Mouse (Mus musculus) kidney, embryonic 16.5 days (tissue): Measurements from ENCODE around the gene Nelfa. TPM values are rescaled to one million over a fixed set of nuclear protein-coding genes. Genes with fewer than 3 reads are reported as not detected.
"Not testable (repeated sequence)": the region's sequence is repeated elsewhere in the genome, so short reads cannot be mapped to it uniquely, and the experiment has no call there.

Experiments used
- ATAC-seq: fragments of 200-750 bp; cut with Nextera tagmentation; 2 replicates; pipeline ENCODE4 v1.8.0; 2017; ENCODE audit warnings: moderate TSS enrichment; ENCODE audit not compliant: low FRiP score, low TSS enrichment
- H3K27ac ChIP-seq: fragments of 300-500 bp; sonication (generic); 2 replicates; pipeline ENCODE4 v1.5.1; 2014; ENCODE audit warnings: low read length
- H3K27me3 ChIP-seq: fragments of 300-500 bp; sonication (generic); 2 replicates; pipeline ENCODE4 v1.6.1; 2014; ENCODE audit warnings: low read length, control low read depth, mixed read lengths; ENCODE audit not compliant: insufficient read depth
- H3K36me3 ChIP-seq: fragments of 300-500 bp; sonication (generic); 2 replicates; pipeline ENCODE4 v1.6.1; 2014; ENCODE audit warnings: low read length, control low read depth, mixed read lengths; ENCODE audit not compliant: insufficient read depth
- H3K4me1 ChIP-seq: fragments of 300-500 bp; sonication (generic); 2 replicates; pipeline ENCODE4 v1.6.1; 2014; ENCODE audit warnings: low read length, control low read depth, mixed read lengths; ENCODE audit not compliant: insufficient read depth
- H3K4me2 ChIP-seq: fragments of 300-500 bp; sonication (generic); replicated peaks from 2 replicates; pipeline ENCODE4 v1.6.1; 2014; ENCODE audit warnings: low read depth, low read length
- H3K4me3 ChIP-seq: fragments of 300-500 bp; sonication (generic); 2 replicates; pipeline ENCODE4 v1.5.1; 2014; ENCODE audit warnings: mild to moderate bottlenecking, low read length
- H3K9ac ChIP-seq: fragments of 300-500 bp; sonication (generic); replicated peaks from 2 replicates; pipeline ENCODE4 v1.6.1; 2014; ENCODE audit warnings: low read length
- H3K9me3 ChIP-seq: fragments of 300-500 bp; sonication (generic); 2 replicates; pipeline ENCODE4 v1.6.1; 2016; ENCODE audit warnings: low read length, control low read depth
- WGBS: fragments of 180-500 bp; shearing (Covaris S2); extraction: QIAGEN DNeasy Blood & Tissue Kit; methylation state at CpG from one replicate; pipeline ENCODE4 v1.1.7; 2014; 5-methylcytosine and 5-hydroxymethylcytosine counted together
- polyA plus RNA-seq: library from polyadenylated mRNA; unstranded; fragments of >200 nt; fragmentation: Nextera tagmentation; extraction: Ambion mirVana; gene quantifications from 2 replicates; pipeline ENCODE4 v1.2.1, GENCODE M21; 2015

The Nelfa gene
- polyA plus RNA-seq, 1 experiment from 2014 or later: 64.1 TPM

DNA sequence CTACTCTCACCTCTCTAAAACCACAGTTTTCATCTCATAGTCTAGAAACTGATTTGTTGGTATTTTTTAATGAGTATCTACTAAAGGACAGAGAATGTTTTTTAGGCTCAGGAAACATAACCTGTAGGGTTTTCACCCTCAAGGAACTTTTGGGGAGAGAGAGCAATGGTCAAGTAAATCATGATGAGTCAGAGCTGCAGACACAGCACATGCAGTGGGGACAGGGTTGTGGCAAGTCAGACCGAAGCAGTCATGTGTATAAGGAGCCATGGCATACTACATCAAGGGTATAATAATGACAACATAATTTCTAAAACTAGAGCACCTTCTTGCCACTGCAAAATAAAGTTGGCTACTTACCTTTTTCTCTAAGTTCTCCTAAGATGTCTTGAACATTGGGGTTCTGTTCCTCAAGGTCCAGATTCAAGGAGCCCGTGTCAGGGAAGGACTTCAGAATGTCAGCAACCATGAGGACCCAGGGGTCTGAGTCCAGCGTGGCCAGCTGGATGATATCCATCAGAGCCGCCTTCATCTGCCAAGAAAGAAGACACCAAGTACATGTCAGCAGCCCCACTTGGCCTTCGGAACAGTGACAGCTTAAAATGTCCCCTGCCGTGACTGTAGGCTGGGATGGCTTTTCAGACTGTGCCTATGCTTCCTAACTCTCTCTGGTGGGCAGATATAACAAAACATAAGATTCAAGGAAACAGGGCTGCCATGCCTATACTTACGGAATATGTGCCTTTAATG lies 14.6 kb downstream of the Nelfa start:
- Histone ChIP-seq H3K27me3 (no peaks in the 10 kb centered on the region), H3K4me3 (no peak overlapping the region), H3K36me3 (peaks cover 41% of the 10 kb centered on the region), H3K27ac (no peak overlapping the region), H3K9me3 (peaks cover 5% of the 10 kb centered on the region; the same call in 1 of the 2 replicates), H3K4me2 (no peak overlapping the region), H3K4me1 (no peaks in the 10 kb centered on the region), H3K9ac (no peak overlapping the region)
- no peak for ATAC-seq
- WGBS: 88% methylated on average over 7 of the region's 7 CpGs

GRCm38 (mm10) chr5:33920924-33921323 lies 15.3 kb downstream of the Nelfa start:
- no peak overlapping the region for H3K27ac ChIP-seq
- peaks cover 40% of the 10 kb centered on the region for H3K36me3 ChIP-seq
- WGBS: 80% methylated on average over 4 of the region's 4 CpGs
- peaks cover under 1% of the 10 kb centered on the region; the same call in 1 of the 2 replicates for H3K9me3 ChIP-seq
- no peak for ATAC-seq
- H3K27me3 ChIP-seq: no peaks in the 10 kb centered on the region
- H3K4me2 ChIP-seq: no peak overlapping the region
- no peaks in the 10 kb centered on the region for H3K4me1 ChIP-seq
- no peak overlapping the region for H3K9ac ChIP-seq
- H3K4me3 ChIP-seq: no peak overlapping the region

- WGBS: 96% methylated on average over 2 of the region's 2 CpGs
- Histone ChIP-seq H3K27me3 (no peaks in the 10 kb centered on the region), H3K9me3 (no peaks in the 10 kb centered on the region), H3K4me2 (no peak overlapping the region), H3K36me3 (peaks cover 44% of the 10 kb centered on the region), H3K9ac (no peak overlapping the region), H3K4me3 (no peak overlapping the region), H3K27ac (no peak overlapping the region), H3K4me1 (no peaks in the 10 kb centered on the region)
- ATAC-seq: no peak
These were observed 16.2 kb downstream of the Nelfa start for GRCm38 (mm10) chr5:33920037-33920436.

DNA sequence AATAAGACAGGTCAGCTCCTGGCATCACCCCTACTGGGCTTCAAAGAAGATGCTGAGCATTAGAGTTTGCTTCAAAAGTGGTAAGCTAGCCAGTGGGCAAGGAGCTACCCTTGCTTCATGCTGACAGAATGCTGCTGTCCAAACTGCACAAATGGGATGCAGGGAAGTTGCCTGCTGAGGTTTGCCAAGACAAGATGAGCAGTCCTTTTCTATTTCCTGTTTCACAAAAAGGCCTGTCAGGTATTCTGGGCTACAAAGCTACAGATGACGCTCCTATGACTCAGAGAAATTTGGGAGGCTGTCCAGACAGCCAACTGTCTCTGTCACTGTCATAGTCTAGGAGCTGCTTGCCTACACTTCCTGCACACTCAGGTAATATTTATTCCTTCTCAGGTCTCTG lies 16.7 kb downstream of the Nelfa start:
- Histone ChIP-seq H3K27ac (no peak overlapping the region), H3K36me3 (peaks cover 44% of the 10 kb centered on the region), H3K4me2 (no peak overlapping the region), H3K9me3 (no peaks in the 10 kb centered on the region), H3K4me1 (no peaks in the 10 kb centered on the region), H3K27me3 (no peaks in the 10 kb centered on the region), H3K9ac (no peak overlapping the region), H3K4me3 (no peak overlapping the region)
- WGBS: 100% methylated on average over 1 of the region's 1 CpGs
- no peak for ATAC-seq

GRCm38 (mm10) chr5:33916616-33917015 lies 19.6 kb downstream of the Nelfa start:
- not testable (repeated sequence) for H3K9ac ChIP-seq, H3K4me2 ChIP-seq, H3K9me3 ChIP-seq, H3K4me3 ChIP-seq, H3K27ac ChIP-seq, ATAC-seq, H3K4me1 ChIP-seq, H3K27me3 ChIP-seq
- peaks cover 53% of the 10 kb centered on the region for H3K36me3 ChIP-seq
- 95% methylated on average over 2 of the region's 2 CpGs for WGBS

- H3K36me3 ChIP-seq: peaks cover 38% of the 10 kb centered on the region
- ATAC-seq: not testable (repeated sequence)
These were observed 21.2 kb downstream of the Nelfa start for GRCm38 (mm10) chr5:33915031-33915430.

DNA sequence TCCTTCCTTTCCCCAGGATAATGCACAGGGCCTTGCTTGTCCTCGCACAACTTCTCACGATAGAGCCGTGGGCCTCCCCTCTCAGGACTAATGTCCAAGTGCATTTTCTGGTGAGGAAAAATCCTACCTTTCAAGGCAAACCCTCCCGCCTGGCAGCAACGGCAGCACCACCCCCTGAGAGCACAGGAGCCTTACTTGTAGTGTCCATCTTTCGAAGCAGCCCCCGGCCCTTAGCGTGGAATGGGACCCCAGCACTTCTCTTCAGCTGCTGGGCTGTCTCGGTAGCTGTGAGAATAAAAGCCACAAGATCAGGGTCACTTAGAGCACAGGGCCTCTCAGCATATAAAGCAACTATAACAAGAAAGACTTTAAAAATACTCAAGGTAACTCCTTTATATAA lies 33.0 kb downstream of the Nelfa start:
- 93% methylated on average over 9 of the region's 9 CpGs for WGBS

More at GRCm38 (mm10) chr5:33915031-33915430, 21.2 kb downstream of the Nelfa start:
- not testable (repeated sequence) for H3K9me3 ChIP-seq, H3K4me1 ChIP-seq, H3K9ac ChIP-seq, H3K27me3 ChIP-seq, H3K4me2 ChIP-seq, H3K27ac ChIP-seq, H3K4me3 ChIP-seq

GRCm38 (mm10) chr5:33902696-33903095 lies 33.5 kb downstream of the Nelfa start:
- peaks cover 52% of the 10 kb centered on the region for H3K36me3 ChIP-seq
- no peak for ATAC-seq
- no peaks in the 10 kb centered on the region for H3K27me3 ChIP-seq
- WGBS: 89% methylated on average over 2 of the region's 2 CpGs
- no peaks in the 10 kb centered on the region for H3K4me1 ChIP-seq
- no peak overlapping the region for H3K27ac ChIP-seq
- no peaks in the 10 kb centered on the region for H3K9me3 ChIP-seq
- H3K4me3 ChIP-seq: no peak overlapping the region
- no peak overlapping the region for H3K4me2 ChIP-seq
- no peak overlapping the region for H3K9ac ChIP-seq

More for the DNA sequence above, 33.0 kb downstream of the Nelfa start:
- H3K27ac ChIP-seq: no peak overlapping the region
- H3K4me2 ChIP-seq: no peak overlapping the region
- H3K4me3 ChIP-seq: no peak overlapping the region
- no peaks in the 10 kb centered on the region for H3K9me3 ChIP-seq
- H3K36me3 ChIP-seq: peaks cover 48% of the 10 kb centered on the region
- ATAC-seq: no peak
- no peaks in the 10 kb centered on the region for H3K4me1 ChIP-seq
- no peaks in the 10 kb centered on the region for H3K27me3 ChIP-seq
- no peak overlapping the region for H3K9ac ChIP-seq

- Histone ChIP-seq H3K9me3 (no peaks in the 10 kb centered on the region), H3K36me3 (peaks cover 65% of the 10 kb centered on the region), H3K27me3 (no peaks in the 10 kb centered on the region), H3K9ac (no peak overlapping the region), H3K4me2 (no peak overlapping the region), H3K4me1 (no peaks in the 10 kb centered on the region), H3K27ac (no peak overlapping the region), H3K4me3 (no peak overlapping the region)
- WGBS: 75% methylated on average over 3 of the region's 3 CpGs
- ATAC-seq: no peak
These were observed 34.9 kb downstream of the Nelfa start for GRCm38 (mm10) chr5:33901278-33901677.

DNA sequence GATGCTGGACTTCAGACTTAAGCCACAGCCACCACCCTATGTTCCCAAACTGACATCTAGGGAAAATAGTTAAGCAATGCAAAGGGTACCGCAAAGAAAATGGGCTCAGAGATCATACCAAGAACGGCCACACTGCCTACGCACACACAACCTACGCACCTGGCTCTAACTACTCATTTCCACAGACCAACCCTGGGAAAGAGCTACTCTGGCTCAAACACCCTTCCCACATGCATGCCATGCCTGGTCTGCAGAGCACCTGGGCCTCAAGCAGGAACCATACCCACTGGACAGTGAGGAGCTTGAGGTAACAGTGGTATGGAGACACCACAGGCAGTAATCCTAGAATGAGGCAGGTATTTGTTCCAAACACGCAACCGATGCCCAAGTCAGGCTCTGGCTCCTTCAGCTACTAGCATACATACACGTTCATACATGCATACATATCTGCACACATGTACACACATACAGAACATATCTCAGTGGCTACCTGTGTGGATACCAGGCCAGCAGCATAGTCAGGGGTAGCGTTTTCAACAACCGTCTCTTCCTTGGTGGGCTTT lies 35.4 kb downstream of the Nelfa start:
- Histone ChIP-seq H3K4me2 (no peak overlapping the region), H3K36me3 (peaks cover 70% of the 10 kb centered on the region), H3K9ac (no peak overlapping the region), H3K4me1 (no peaks in the 10 kb centered on the region), H3K4me3 (no peak overlapping the region), H3K27ac (no peak overlapping the region), H3K27me3 (no peaks in the 10 kb centered on the region), H3K9me3 (no peaks in the 10 kb centered on the region)
- WGBS: 96% methylated on average over 9 of the region's 9 CpGs
- no peak for ATAC-seq
